Mouse (Mus musculus) CH12.LX (cell line): ENCODE data around the gene Inpp5a.

ENCODE experiments used
- CTCF ChIP-seq, 2 experiments: IDR thresholded peaks in 1 of 2; conservative IDR thresholded peaks in 1 of 2; 2 replicates each; pipeline ENCODE4 v1.5.1; 2011 to 2012; ENCODE audit warnings: low read depth in 2 of 2, low read length in 2 of 2, improper control_type of control experiment in 1 of 2, inconsistent platforms in 1 of 2, mild to moderate bottlenecking in 1 of 2, moderate library complexity in 1 of 2
- EP300 ChIP-seq: IDR thresholded peaks from 2 replicates; pipeline ENCODE4 v1.6.1; 2011; ENCODE audit warnings: low read length, improper control_type of control experiment
- ETS1 ChIP-seq: conservative IDR thresholded peaks from 2 replicates; pipeline ENCODE4 v1.6.1; 2012; ENCODE audit warnings: low read depth, mild to moderate bottlenecking, inconsistent platforms, low read length, improper control_type of control experiment, moderate library complexity
- IRF4 ChIP-seq: IDR thresholded peaks from 2 replicates; pipeline ENCODE4 v1.6.1; 2014; ENCODE audit warnings: low read depth, mild to moderate bottlenecking, inconsistent platforms, low read length, improper control_type of control experiment
- NELFE ChIP-seq: IDR thresholded peaks from 2 replicates; pipeline ENCODE4 v1.6.1; 2011; ENCODE audit warnings: low read depth, low read length, improper control_type of control experiment
- POLR2A ChIP-seq: IDR thresholded peaks from 2 replicates; pipeline ENCODE4 v1.6.1; 2011; ENCODE audit warnings: low read depth, mild to moderate bottlenecking, improper control_type of control experiment, low read length
- ZC3H11A ChIP-seq: IDR thresholded peaks from 2 replicates; pipeline ENCODE4 v1.6.1; 2012; ENCODE audit warnings: low read depth, mild to moderate bottlenecking, inconsistent platforms, low read length, improper control_type of control experiment
- ZKSCAN1 ChIP-seq: IDR thresholded peaks from 2 replicates; pipeline ENCODE4 v1.6.1; 2012; ENCODE audit warnings: low read depth, inconsistent platforms, low read length, improper control_type of control experiment, borderline replicate concordance

- TF ChIP-seq CTCF (conservative IDR thresholded peaks at IDR 0.05 in 1 of 2, IDR thresholded peaks at IDR 0.05 in 1 of 2; ENCODE audit: low read depth in 2 of 2, low read length in 2 of 2) (no peak), POLR2A (no peak), NELFE (no peak), ETS1 (no peak), EP300 (no peak), ZKSCAN1 (no peak), IRF4 (no peak), ZC3H11A (no peak)
Measured at GRCm38 (mm10) chr7:139461344-139461743, 72.4 kb downstream of the Inpp5a start.
